Mouse (Mus musculus): ENCODE measurements around the gene Ntng1. TPM values are rescaled to one million over a fixed set of nuclear protein-coding genes. Genes with fewer than 3 reads are reported as not detected.

The Ntng1 gene
- polyA plus RNA-seq, 1 experiment from 2014 or later, result 22.5 TPM

DNA sequence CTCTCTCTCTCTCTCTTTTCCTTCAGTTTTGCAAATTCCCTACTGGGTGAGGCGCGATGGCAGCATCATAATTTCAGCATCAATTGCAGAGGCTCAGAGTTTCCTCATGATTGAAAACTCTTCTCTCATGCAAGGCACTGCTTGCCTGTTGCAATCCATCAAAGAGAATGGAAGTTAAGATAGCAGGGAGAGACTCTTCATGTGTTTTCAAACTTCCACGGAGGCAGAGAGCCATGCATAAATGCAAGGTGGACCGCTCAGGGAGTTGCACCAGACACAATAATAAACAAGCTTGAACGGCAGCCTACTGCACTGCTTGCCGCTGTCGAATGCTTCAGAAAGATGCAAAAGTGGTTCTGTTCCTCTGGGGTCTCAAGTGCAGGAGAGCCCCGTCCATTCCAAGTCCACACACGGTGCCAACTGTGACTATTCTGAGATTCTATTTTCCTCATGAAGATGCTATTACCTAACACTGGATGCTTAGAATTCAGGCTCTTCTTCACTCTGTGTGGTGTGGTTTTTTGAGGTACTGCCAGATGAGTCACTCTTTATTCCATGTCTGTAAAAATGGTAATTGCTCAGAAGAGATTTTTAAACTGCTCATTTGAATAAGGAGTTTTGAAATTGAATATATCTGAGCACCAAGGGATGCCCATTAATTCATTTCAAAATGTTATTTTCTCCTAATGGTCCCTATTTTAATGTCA lies 289.2 kb downstream of the Ntng1 start:
- H3K4me1 ChIP-seq (ENCODE audit: control insufficient read depth, insufficient read depth, low read length), result no peaks in the 10 kb centered on the region
- H3K9ac ChIP-seq (replicated peaks; ENCODE audit: low read depth, low read length), result no peak overlapping the region
- ATAC-seq (ENCODE audit: low read depth), result no peak
- no peak overlapping the region for H3K27ac ChIP-seq (ENCODE audit: low read depth, low read length)
- no peaks in the 10 kb centered on the region for H3K36me3 ChIP-seq (ENCODE audit: control insufficient read depth, insufficient read depth, low read length)
- H3K27me3 ChIP-seq (ENCODE audit: control insufficient read depth, insufficient read depth, low read length), result no peaks in the 10 kb centered on the region
- H3K4me2 ChIP-seq (ENCODE audit: low read depth, low read length), result no peak overlapping the region
- H3K9me3 ChIP-seq (ENCODE audit: control insufficient read depth, low read length), result no peaks in the 10 kb centered on the region
- no peak overlapping the region for H3K4me3 ChIP-seq (ENCODE audit: low read depth, low read length)
- WGBS, result 88% methylated on average over 9 of the region's 9 CpGs

DNA sequence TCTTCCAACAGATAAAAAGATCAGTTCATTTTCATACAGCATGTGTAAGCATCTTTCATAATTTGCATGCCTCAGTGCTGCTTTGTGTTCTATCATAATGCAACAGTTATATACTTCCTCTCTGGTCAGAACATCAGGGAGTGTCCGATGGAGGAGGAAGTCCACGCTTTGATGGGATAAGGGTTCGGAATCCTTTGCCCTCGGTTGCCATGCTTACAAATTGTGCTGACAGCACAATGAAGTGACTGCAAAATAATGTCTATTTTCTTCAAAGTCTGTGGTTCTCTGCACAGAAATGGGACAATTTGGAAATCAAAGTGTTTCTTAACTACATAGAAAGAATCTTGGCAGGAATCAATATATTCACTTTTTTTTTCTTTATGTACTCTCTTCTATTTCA lies 297.2 kb downstream of the Ntng1 start:
- no peak for ATAC-seq (ENCODE audit: low read depth)
- Histone ChIP-seq H3K4me2 (ENCODE audit: low read depth, low read length) (no peak overlapping the region), H3K9me3 (ENCODE audit: control insufficient read depth, low read length) (no peaks in the 10 kb centered on the region), H3K36me3 (ENCODE audit: control insufficient read depth, insufficient read depth, low read length) (no peaks in the 10 kb centered on the region), H3K27me3 (ENCODE audit: control insufficient read depth, insufficient read depth, low read length) (no peaks in the 10 kb centered on the region), H3K4me1 (ENCODE audit: control insufficient read depth, insufficient read depth, low read length) (no peaks in the 10 kb centered on the region), H3K4me3 (ENCODE audit: low read depth, low read length) (no peak overlapping the region), H3K9ac (replicated peaks; ENCODE audit: low read depth, low read length) (no peak overlapping the region), H3K27ac (ENCODE audit: low read depth, low read length) (no peak overlapping the region)
- 88% methylated on average over 4 of the region's 4 CpGs for WGBS

DNA sequence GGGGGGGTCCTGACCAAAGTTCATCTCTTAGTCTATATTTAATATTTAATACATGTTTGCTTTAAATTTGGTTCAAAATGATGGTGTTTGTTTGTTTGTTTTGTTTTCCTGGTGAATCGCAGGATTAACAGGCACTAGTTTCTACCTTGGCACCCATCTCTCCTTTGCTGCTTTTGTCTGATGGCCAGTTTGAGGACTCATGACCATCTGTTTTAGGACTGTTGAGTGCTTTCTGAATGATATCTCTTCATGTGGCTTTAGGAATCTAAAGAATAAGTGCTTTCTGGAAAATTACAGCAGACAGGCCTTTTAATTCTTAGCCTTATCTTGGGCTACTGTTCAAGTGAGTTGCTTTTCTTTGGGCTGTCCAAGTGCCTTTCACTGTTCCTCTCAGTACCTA lies 318.0 kb downstream of the Ntng1 start:
- H3K27ac ChIP-seq (ENCODE audit: low read depth, low read length), result no peak overlapping the region
- no peaks in the 10 kb centered on the region for H3K4me1 ChIP-seq (ENCODE audit: control insufficient read depth, insufficient read depth, low read length)
- WGBS, result 93% methylated on average over 1 of the region's 1 CpGs
- H3K27me3 ChIP-seq (ENCODE audit: control insufficient read depth, insufficient read depth, low read length), result no peaks in the 10 kb centered on the region
- no peak overlapping the region for H3K4me3 ChIP-seq (ENCODE audit: low read depth, low read length)
- no peak overlapping the region for H3K9ac ChIP-seq (replicated peaks; ENCODE audit: low read depth, low read length)
- H3K9me3 ChIP-seq (ENCODE audit: control insufficient read depth, low read length), result no peaks in the 10 kb centered on the region
- no peaks in the 10 kb centered on the region for H3K36me3 ChIP-seq (ENCODE audit: control insufficient read depth, insufficient read depth, low read length)
- H3K4me2 ChIP-seq (ENCODE audit: low read depth, low read length), result no peak overlapping the region
- no peak for ATAC-seq (ENCODE audit: low read depth)

DNA sequence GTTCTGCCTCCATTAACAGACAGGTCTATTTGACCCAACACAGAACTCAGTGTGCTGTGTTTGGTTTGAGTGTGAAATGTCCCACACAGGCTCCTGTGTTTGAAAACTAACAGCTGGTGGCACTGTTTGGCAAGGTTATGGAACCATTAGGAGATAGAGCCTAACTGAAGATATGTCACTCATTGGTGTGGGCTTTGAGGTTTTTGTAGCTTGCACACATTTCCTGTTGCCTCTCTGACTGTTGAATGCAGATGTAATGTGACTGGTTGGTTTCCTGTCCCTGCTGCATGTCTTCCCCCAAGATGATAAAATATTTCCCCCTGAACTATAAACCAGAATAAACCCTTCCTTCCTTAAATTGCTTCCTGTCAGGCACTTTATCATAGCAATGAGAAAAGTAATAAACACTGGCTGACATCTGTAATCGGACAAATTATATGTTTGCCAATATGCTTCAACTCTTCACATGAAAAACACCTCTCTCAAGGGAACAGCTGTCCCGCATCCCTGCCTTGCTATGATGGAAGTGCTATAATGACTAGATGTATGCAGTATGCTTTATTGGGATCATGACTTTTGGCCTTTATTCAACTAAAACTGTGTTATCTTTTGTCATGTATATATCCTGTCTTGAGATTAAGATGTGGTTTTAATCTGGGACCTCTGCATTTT lies 320.9 kb downstream of the Ntng1 start:
- no peak overlapping the region for H3K4me3 ChIP-seq (ENCODE audit: low read depth, low read length)
- no peak for ATAC-seq (ENCODE audit: low read depth)
- H3K4me2 ChIP-seq (ENCODE audit: low read depth, low read length), result no peak overlapping the region
- no peaks in the 10 kb centered on the region for H3K36me3 ChIP-seq (ENCODE audit: control insufficient read depth, insufficient read depth, low read length)
- WGBS, result 77% methylated on average over 2 of the region's 2 CpGs
- no peaks in the 10 kb centered on the region for H3K4me1 ChIP-seq (ENCODE audit: control insufficient read depth, insufficient read depth, low read length)
- no peaks in the 10 kb centered on the region for H3K27me3 ChIP-seq (ENCODE audit: control insufficient read depth, insufficient read depth, low read length)
- no peaks in the 10 kb centered on the region for H3K9me3 ChIP-seq (ENCODE audit: control insufficient read depth, low read length)
- no peak overlapping the region for H3K27ac ChIP-seq (ENCODE audit: low read depth, low read length)
- H3K9ac ChIP-seq (replicated peaks; ENCODE audit: low read depth, low read length), result no peak overlapping the region

DNA sequence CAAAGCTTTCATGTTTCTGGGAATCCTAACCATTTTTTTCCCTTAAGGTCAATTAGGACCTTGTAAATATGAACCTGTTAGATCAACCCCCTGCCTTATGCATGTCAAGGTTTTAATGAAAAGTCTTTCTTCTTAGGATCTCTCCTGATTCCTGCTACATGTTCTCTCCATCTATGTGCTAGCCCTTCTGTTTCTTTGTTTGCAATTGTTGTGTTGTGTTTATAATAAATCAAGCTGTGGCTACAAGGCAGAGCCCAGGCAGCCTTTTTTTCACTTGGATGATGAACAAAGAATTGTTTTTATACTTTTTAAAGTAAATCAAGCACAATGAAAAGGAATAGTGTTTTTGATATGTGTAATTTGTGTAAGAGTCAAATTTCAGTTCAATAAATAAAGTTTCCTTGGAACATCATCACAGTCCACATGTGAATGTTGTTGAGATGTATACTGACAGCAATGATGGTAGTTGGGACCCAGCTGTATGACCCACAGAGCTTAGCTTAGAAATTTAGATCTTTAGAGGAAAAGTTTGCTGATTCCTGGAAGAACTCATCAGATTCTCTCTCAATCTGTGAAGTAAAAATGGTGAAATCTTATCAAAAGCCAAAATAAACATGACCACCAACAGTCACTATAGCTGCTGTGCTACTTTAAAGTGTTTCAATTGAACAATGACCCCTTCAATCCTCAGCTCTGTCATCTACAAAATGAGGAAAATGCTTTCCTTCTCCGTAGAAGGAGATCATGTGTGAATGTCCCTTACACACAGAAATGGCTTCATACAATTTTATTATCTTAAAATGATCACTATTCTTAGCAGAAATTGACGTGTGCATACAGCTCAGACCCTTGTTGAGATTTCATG lies 324.8 kb downstream of the Ntng1 start:
- no peak overlapping the region for H3K9ac ChIP-seq (replicated peaks; ENCODE audit: low read depth, low read length)
- H3K27ac ChIP-seq (ENCODE audit: low read depth, low read length), result no peak overlapping the region
- WGBS, result 77% methylated on average over 2 of the region's 2 CpGs
- no peak overlapping the region for H3K4me2 ChIP-seq (ENCODE audit: low read depth, low read length)
- ATAC-seq (ENCODE audit: low read depth), result no peak
- H3K4me3 ChIP-seq (ENCODE audit: low read depth, low read length), result no peak overlapping the region
- no peaks in the 10 kb centered on the region for H3K36me3 ChIP-seq (ENCODE audit: control insufficient read depth, insufficient read depth, low read length)
- no peaks in the 10 kb centered on the region for H3K27me3 ChIP-seq (ENCODE audit: control insufficient read depth, insufficient read depth, low read length)
- no peaks in the 10 kb centered on the region for H3K9me3 ChIP-seq (ENCODE audit: control insufficient read depth, low read length)
- H3K4me1 ChIP-seq (ENCODE audit: control insufficient read depth, insufficient read depth, low read length), result no peaks in the 10 kb centered on the region

- WGBS, result 94% methylated on average over 1 of the region's 1 CpGs
Measured at GRCm38 (mm10) chr3:109809065-109809464, 334.7 kb downstream of the Ntng1 start.

DNA sequence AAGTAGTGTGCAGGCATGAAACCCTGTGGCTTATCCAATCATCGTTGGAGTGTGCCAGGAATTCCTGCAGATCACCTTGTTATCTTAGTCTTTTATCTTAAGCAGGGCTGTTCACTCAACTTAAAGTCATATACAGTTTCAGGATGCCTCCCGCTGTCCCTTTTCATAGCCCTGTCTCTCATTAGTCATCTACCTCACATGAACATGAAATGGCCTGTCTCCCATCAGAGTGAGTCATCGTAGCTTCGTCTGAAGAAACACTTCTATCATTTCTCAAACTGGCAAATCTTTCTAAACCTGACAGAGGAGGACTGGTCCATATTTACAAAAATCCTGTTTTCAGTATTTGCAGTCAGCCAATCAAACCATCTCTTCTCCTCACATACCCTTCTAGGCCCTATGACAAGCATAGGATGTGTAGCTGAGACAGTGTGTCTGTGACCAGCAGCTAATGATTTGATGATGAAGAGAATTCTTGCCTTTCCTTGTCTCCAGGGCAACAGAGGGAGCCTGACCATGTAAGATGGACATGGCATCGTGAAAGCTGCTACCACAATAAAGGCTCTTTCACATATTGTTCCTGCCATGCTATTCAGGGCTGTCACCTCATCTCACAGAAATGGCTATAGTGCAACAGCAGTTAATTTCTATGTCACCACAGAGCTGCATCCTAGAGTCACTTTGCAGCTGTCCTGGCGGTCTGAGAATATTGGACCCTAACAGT lies 336.4 kb downstream of the Ntng1 start:
- no peaks in the 10 kb centered on the region for H3K36me3 ChIP-seq (ENCODE audit: control insufficient read depth, insufficient read depth, low read length)
- no peak overlapping the region for H3K4me2 ChIP-seq (ENCODE audit: low read depth, low read length)
- no peak overlapping the region for H3K4me3 ChIP-seq (ENCODE audit: low read depth, low read length)
- H3K27me3 ChIP-seq (ENCODE audit: control insufficient read depth, insufficient read depth, low read length), result no peaks in the 10 kb centered on the region
- 58% methylated on average over 6 of the region's 6 CpGs for whole genome bisulfite sequencing
- H3K9ac ChIP-seq (replicated peaks; ENCODE audit: low read depth, low read length), result no peak overlapping the region
- no peaks in the 10 kb centered on the region for H3K4me1 ChIP-seq (ENCODE audit: control insufficient read depth, insufficient read depth, low read length)
- ATAC-seq (ENCODE audit: low read depth), result no peak
- no peak overlapping the region for H3K27ac ChIP-seq (ENCODE audit: low read depth, low read length)
- no peaks in the 10 kb centered on the region for H3K9me3 ChIP-seq (ENCODE audit: control insufficient read depth, low read length)

More at GRCm38 (mm10) chr3:109809065-109809464, 334.7 kb downstream of the Ntng1 start:
- H3K27ac ChIP-seq (ENCODE audit: low read depth, low read length), result no peak overlapping the region
- no peaks in the 10 kb centered on the region for H3K9me3 ChIP-seq (ENCODE audit: control insufficient read depth, low read length)
- H3K4me3 ChIP-seq (ENCODE audit: low read depth, low read length), result no peak overlapping the region
- no peak overlapping the region for H3K9ac ChIP-seq (replicated peaks; ENCODE audit: low read depth, low read length)
- H3K36me3 ChIP-seq (ENCODE audit: control insufficient read depth, insufficient read depth, low read length), result no peaks in the 10 kb centered on the region
- no peaks in the 10 kb centered on the region for H3K4me1 ChIP-seq (ENCODE audit: control insufficient read depth, insufficient read depth, low read length)
- ATAC-seq (ENCODE audit: low read depth), result no peak
- H3K4me2 ChIP-seq (ENCODE audit: low read depth, low read length), result no peak overlapping the region
- no peaks in the 10 kb centered on the region for H3K27me3 ChIP-seq (ENCODE audit: control insufficient read depth, insufficient read depth, low read length)

GRCm38 (mm10) chr3:109804145-109804544 lies 339.7 kb downstream of the Ntng1 start:
- H3K27me3 ChIP-seq (ENCODE audit: control insufficient read depth, insufficient read depth, low read length), result no peaks in the 10 kb centered on the region
- ATAC-seq (ENCODE audit: low read depth), result no peak
- no peaks in the 10 kb centered on the region for H3K36me3 ChIP-seq (ENCODE audit: control insufficient read depth, insufficient read depth, low read length)
- no peak overlapping the region for H3K4me3 ChIP-seq (ENCODE audit: low read depth, low read length)
- H3K4me1 ChIP-seq (ENCODE audit: control insufficient read depth, insufficient read depth, low read length), result no peaks in the 10 kb centered on the region
- no peaks in the 10 kb centered on the region for H3K9me3 ChIP-seq (ENCODE audit: control insufficient read depth, low read length)
- no peak overlapping the region for H3K27ac ChIP-seq (ENCODE audit: low read depth, low read length)
- WGBS, result 67% methylated on average over 2 of the region's 2 CpGs
- no peak overlapping the region for H3K4me2 ChIP-seq (ENCODE audit: low read depth, low read length)
- no peak overlapping the region for H3K9ac ChIP-seq (replicated peaks; ENCODE audit: low read depth, low read length)
